Mouse (Mus musculus) liver, adult (tissue): ENCODE results near the gene C1qb.

Experiments
- GATA4 ChIP-seq: IDR thresholded peaks from 2 replicates; pipeline ENCODE4 v1.6.1; 2014; ENCODE audit warnings: mild to moderate bottlenecking, low read length; ENCODE audit not compliant: insufficient replicate concordance

C1qb gene

GRCm38 (mm10) chr4:136886101-136886500, at the start of gene C1qb:
Gene C1qb, minus strand, starts transcription at chr4:136886187.
- TF ChIP-seq GATA4, result no peak

GRCm38 (mm10) chr4:136934746-136935613, 49.0 kb upstream of the C1qb start:
- TF ChIP-seq GATA4, result no peak

GRCm38 (mm10) chr4:136930474-136930873, 44.5 kb upstream of the C1qb start:
- TF ChIP-seq GATA4, result no peak

- TF ChIP-seq GATA4, result no peak
These were observed 42.9 kb upstream of the C1qb start for GRCm38 (mm10) chr4:136928928-136929327.

- TF ChIP-seq GATA4, result no peak
These were observed 39.8 kb upstream of the C1qb start for GRCm38 (mm10) chr4:136925804-136926203.

GRCm38 (mm10) chr4:136924529-136924928, 38.5 kb upstream of the C1qb start:
- TF ChIP-seq GATA4, result no peak

GRCm38 (mm10) chr4:136919526-136919925, 33.5 kb upstream of the C1qb start:
- TF ChIP-seq GATA4, result no peak

GRCm38 (mm10) chr4:136918834-136919233, 32.8 kb upstream of the C1qb start:
- TF ChIP-seq GATA4, result no peak

- TF ChIP-seq GATA4, result no peak
These were observed 31.2 kb upstream of the C1qb start for GRCm38 (mm10) chr4:136917165-136917524.

GRCm38 (mm10) chr4:136916359-136917164, 30.6 kb upstream of the C1qb start:
- no peak for TF ChIP-seq GATA4

GRCm38 (mm10) chr4:136912841-136913240, 26.9 kb upstream of the C1qb start:
- no peak for TF ChIP-seq GATA4

- no peak for TF ChIP-seq GATA4
These were observed 25.8 kb upstream of the C1qb start for GRCm38 (mm10) chr4:136911804-136912203.

- no peak for TF ChIP-seq GATA4
These were observed 25.2 kb upstream of the C1qb start for GRCm38 (mm10) chr4:136911211-136911646.

- no peak for TF ChIP-seq GATA4
These were observed 21.8 kb upstream of the C1qb start for GRCm38 (mm10) chr4:136907809-136908208.

- TF ChIP-seq GATA4, result no peak
These were observed 21.0 kb upstream of the C1qb start for GRCm38 (mm10) chr4:136907033-136907432.
